Mouse (Mus musculus) liver, postnatal 0 days (tissue): Measurements from ENCODE around the gene Smad1. TPM values are rescaled to one million over a fixed set of nuclear protein-coding genes. Genes with fewer than 3 reads are reported as not detected.

Experiments
- ATAC-seq: fragments of 200-750 bp; cut with Nextera tagmentation; 2 replicates; pipeline ENCODE4 v1.8.0; 2017; ENCODE audit warnings: mild to moderate bottlenecking, moderate library complexity
- DNase-seq: peaks from one replicate; pipeline ENCODE4 v3.0.0-alpha.2; 2016
- H3K27ac ChIP-seq: fragments of 300-500 bp; sonication (generic); 2 replicates; pipeline ENCODE4 v1.5.1; 2014; ENCODE audit warnings: antibody characterized with exemption, moderate library complexity, mild to moderate bottlenecking, low read depth
- H3K27me3 ChIP-seq: fragments of 300-500 bp; sonication (generic); 2 replicates; pipeline ENCODE4 v1.6.1; 2014; ENCODE audit warnings: low read length, control low read depth, mixed read lengths; ENCODE audit not compliant: insufficient read depth
- H3K36me3 ChIP-seq: fragments of 300-500 bp; sonication (generic); replicated peaks from 2 replicates; pipeline ENCODE4 v1.6.1; 2014; ENCODE audit warnings: mild to moderate bottlenecking, control low read depth, low read length, moderate library complexity, mixed read lengths; ENCODE audit not compliant: insufficient read depth
- H3K4me1 ChIP-seq: fragments of 300-500 bp; sonication (generic); 2 replicates; pipeline ENCODE4 v1.6.1; 2014; ENCODE audit warnings: antibody characterized with exemption, mild to moderate bottlenecking, control low read depth; ENCODE audit not compliant: insufficient read depth
- H3K4me2 ChIP-seq: fragments of 300-500 bp; sonication (generic); 2 replicates; pipeline ENCODE4 v1.6.1; 2014; ENCODE audit warnings: low read depth, mild to moderate bottlenecking, low read length, moderate library complexity, mixed read lengths
- H3K4me3 ChIP-seq: fragments of 300-500 bp; sonication (generic); 2 replicates; pipeline ENCODE4 v1.5.1; 2014; ENCODE audit warnings: low read depth, low read length
- H3K9ac ChIP-seq: fragments of 300-500 bp; sonication (generic); replicated peaks from 2 replicates; pipeline ENCODE4 v1.6.1; 2014; ENCODE audit warnings: mild to moderate bottlenecking, moderate library complexity
- H3K9me3 ChIP-seq: fragments of 300-500 bp; sonication (generic); 2 replicates; pipeline ENCODE4 v1.6.1; 2016; ENCODE audit warnings: mild to moderate bottlenecking, control low read depth, low read length, mixed read lengths
- CTCF ChIP-seq: sonication (generic); IDR thresholded peaks from 2 replicates; pipeline ENCODE4 v1.5.1; 2016; ENCODE audit warnings: antibody characterized with exemption, low read depth
- EP300 ChIP-seq: IDR thresholded peaks from 2 replicates; pipeline ENCODE4 v1.6.1; 2016; ENCODE audit warnings: antibody characterized with exemption, low read depth, mild to moderate bottlenecking
- WGBS: fragments of 180-500 bp; shearing (Covaris S2); extraction: QIAGEN DNeasy Blood & Tissue Kit; methylation state at CpG from one replicate; pipeline ENCODE4 v1.1.7; 2014; ENCODE audit not compliant: insufficient replicate concordance; 5-methylcytosine and 5-hydroxymethylcytosine counted together
- polyA plus RNA-seq: library from polyadenylated mRNA; unstranded; fragments of >200 nt; fragmentation: Nextera tagmentation; extraction: Ambion mirVana; gene quantifications from 2 replicates; pipeline ENCODE4 v1.2.1, GENCODE M21; 2015

Gene Smad1
- polyA plus RNA-seq, 1 experiment from 2014 or later, result 8.0 TPM

DNA sequence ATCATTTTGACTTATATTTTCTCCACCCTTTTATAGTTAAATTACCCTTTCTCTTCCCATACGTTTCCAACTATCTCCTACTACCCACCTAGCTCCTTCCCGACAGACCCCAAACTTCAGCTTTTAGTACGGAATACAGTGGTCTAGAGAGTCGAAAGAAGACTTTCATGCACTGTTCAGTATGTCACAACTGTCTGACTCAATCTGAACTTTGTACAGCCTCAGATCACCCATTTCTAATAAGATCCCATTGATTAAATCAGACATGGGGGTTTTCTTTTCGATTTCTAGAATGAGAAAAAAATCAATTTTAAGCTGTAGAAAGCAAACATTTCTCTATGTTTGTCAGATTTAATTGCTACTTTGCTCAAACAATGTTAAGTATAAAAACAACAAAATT lies 6.1 kb downstream of the Smad1 start:
- no peaks in the 10 kb centered on the region for H3K9me3 ChIP-seq
- WGBS, result 61% methylated on average over 5 of the region's 5 CpGs
- H3K36me3 ChIP-seq, result no peaks in the 10 kb centered on the region
- H3K27me3 ChIP-seq, result no peaks in the 10 kb centered on the region
- H3K9ac ChIP-seq, result no peak overlapping the region
- H3K4me1 ChIP-seq, result peaks cover 12% of the 10 kb centered on the region; the same call in 1 of the 2 replicates
- no peak overlapping the region for H3K4me3 ChIP-seq
- TF ChIP-seq EP300 (no peak), CTCF (no peak)
- ATAC-seq (peak; percentile 54; the same call in 1 of the 2 replicates), DNase-seq (no peak)
- no peak overlapping the region for H3K27ac ChIP-seq
- H3K4me2 ChIP-seq, result no peak overlapping the region

DNA sequence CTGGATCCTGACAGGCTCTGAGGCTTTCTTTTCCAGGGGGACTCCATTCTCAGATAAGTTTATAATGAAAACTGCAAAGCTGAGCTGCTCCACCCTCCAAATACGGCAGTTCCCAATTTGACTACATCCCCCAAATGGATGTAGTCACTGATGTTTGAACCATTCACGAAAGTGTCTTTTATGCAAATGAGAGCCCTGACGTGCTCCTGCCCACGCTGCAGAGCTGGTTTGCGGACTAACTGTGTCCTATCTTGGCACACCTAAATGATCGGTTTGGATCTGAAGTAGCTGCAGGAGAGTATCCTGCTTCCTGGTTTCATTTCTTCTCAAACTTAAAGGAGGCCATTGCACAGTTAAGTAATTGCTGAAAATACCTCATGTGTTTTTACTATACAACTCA lies 6.7 kb downstream of the Smad1 start:
- 47% methylated on average over 6 of the region's 6 CpGs for WGBS
- TF ChIP-seq CTCF (no peak), EP300 (no peak)
- no peaks in the 10 kb centered on the region for H3K36me3 ChIP-seq
- no peak overlapping the region for H3K4me3 ChIP-seq
- ATAC-seq, result no peak
- DNase-seq, result no peak
- H3K9me3 ChIP-seq, result no peaks in the 10 kb centered on the region
- no peaks in the 10 kb centered on the region for H3K27me3 ChIP-seq
- H3K9ac ChIP-seq, result 0 out of 2 replicates have a peak overlapping the region, but pooled peaks have one; percentile 2
- H3K4me1 ChIP-seq, result peaks cover 12% of the 10 kb centered on the region; the same call in 1 of the 2 replicates
- 0 out of 2 replicates have a peak overlapping the region, but pooled peaks have one; percentile 22 for H3K4me2 ChIP-seq
- peak overlapping the region; percentile 16; the same call in 1 of the 2 replicates for H3K27ac ChIP-seq

DNA sequence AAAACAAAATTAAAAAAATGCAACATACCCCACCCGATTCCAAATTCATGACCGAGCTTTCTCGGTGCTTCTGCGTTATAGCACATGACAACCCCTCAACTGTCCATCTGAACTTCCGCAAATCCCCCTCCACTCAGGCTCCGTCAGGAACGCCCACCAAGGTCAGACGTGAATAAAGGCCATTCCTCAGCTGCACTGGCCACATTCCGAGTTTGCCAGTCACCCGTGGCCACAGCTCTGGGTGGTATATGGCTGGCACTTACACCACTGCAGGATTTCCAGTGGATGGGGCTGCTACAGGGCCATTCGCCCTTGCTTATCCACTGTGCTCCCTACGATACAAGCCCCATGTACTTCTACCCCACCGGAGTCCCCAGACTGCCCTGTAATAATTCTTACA lies 7.9 kb downstream of the Smad1 start:
- WGBS, result 81% methylated on average over 13 of the region's 13 CpGs
- DNase-seq, result no peak
- Histone ChIP-seq H3K27me3 (no peaks in the 10 kb centered on the region), H3K27ac (no peak overlapping the region), H3K4me3 (no peak overlapping the region), H3K4me1 (peaks cover 12% of the 10 kb centered on the region; the same call in 1 of the 2 replicates), H3K9ac (no peak overlapping the region), H3K9me3 (no peaks in the 10 kb centered on the region), H3K4me2 (no peak overlapping the region), H3K36me3 (no peaks in the 10 kb centered on the region)
- no peak for ATAC-seq
- TF ChIP-seq CTCF, result no peak
- TF ChIP-seq EP300, result no peak

DNA sequence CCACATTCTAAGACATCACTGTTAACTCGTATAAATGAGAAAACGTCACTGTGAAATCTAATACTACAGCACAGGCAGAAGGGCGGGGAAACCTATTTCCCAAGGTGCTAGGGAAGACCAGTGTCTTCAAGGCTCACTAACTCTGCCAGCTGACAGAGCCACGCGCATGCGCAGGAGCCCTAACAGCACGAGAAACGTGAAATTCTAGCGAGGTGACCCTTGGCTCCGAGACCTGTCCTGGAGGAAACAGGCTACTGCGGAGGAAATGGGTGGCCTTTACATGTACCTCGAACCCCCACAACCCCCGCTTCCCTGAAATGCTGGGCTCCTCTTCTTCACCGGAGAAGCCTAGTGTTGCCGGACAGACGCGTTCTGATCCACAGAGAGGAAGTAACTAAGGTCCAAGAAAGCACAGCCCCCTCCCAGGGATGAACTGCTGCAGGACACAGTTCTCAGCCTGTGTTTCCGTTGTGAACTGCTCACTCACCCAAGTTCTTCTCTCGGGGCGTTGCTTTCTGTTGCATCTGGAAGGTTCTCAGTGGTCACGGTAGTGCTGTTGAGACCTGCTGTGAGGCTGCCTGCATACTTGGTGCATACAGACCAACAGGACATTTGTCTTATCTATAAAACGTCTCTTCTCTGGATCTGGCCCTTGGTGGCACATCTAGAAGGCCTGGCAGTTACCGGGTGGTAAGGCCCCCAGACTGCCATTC lies 10.1 kb downstream of the Smad1 start:
- Histone ChIP-seq H3K9me3 (no peaks in the 10 kb centered on the region), H3K27ac (no peak overlapping the region), H3K4me1 (peaks cover 18% of the 10 kb centered on the region), H3K9ac (no peak overlapping the region), H3K36me3 (no peaks in the 10 kb centered on the region), H3K4me3 (no peak overlapping the region), H3K4me2 (no peak overlapping the region), H3K27me3 (no peaks in the 10 kb centered on the region)
- WGBS, result 78% methylated on average over 23 of the region's 23 CpGs
- DNase-seq (no peak), ATAC-seq (no peak)
- TF ChIP-seq EP300 (no peak), CTCF (no peak)

DNA sequence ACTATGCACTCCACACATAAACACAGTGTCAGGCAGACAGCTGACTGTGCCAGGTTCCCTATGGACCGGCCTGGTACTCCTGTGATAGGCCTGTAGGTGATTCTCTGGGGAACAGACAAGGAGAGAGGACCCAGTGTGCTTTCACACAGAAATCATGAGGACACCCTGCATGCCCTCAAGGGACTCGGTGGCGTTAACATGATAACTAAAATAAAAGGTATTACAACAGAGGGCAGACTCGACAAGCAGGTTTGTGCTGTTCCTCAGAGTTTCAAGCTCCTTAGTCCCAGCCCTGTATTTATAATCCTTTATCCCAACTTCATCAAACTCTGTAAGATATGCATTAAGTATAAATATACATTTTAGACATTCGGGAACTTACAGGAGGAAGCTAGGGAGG lies 12.5 kb downstream of the Smad1 start:
- Histone ChIP-seq H3K4me2 (no peak overlapping the region), H3K27ac (no peak overlapping the region), H3K4me1 (peaks cover 15% of the 10 kb centered on the region), H3K36me3 (no peaks in the 10 kb centered on the region; the same call in 1 of the 2 replicates), H3K9me3 (no peaks in the 10 kb centered on the region), H3K9ac (no peak overlapping the region), H3K4me3 (no peak overlapping the region), H3K27me3 (no peaks in the 10 kb centered on the region)
- 88% methylated on average over 5 of the region's 5 CpGs for WGBS
- ATAC-seq, result no peak
- DNase-seq, result no peak
- TF ChIP-seq EP300, result no peak
- no peak for TF ChIP-seq CTCF

DNA sequence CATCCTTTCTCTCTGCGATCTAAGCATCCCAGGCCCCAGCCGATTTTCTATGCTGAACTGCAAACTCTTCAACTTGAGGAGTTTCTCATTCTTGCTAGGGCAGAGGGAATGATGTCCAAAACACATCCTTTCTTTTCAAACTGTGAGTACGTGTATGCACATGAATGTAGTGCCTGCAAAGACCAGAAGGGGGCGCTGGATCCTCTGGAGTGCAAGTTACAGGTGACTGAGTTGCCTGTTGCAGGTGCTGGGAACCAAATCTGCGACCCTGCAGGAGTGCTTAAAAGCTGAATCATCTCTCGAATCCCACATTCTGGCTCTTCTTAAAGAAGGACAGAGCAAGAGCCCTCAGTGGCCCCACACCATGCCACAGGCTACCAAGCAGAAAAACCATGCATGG lies 13.0 kb downstream of the Smad1 start:
- no peak for ATAC-seq
- TF ChIP-seq EP300, result no peak
- TF ChIP-seq CTCF, result peak; percentile 48
- 75% methylated on average over 6 of the region's 6 CpGs for WGBS
- H3K27ac ChIP-seq, result no peak overlapping the region
- no peaks in the 10 kb centered on the region for H3K9me3 ChIP-seq
- DNase-seq, result no peak
- no peaks in the 10 kb centered on the region for H3K27me3 ChIP-seq
- H3K4me2 ChIP-seq, result no peak overlapping the region
- no peak overlapping the region for H3K4me3 ChIP-seq
- no peaks in the 10 kb centered on the region; the same call in 1 of the 2 replicates for H3K36me3 ChIP-seq
- H3K4me1 ChIP-seq, result peaks cover 17% of the 10 kb centered on the region
- H3K9ac ChIP-seq, result no peak overlapping the region
